Mouse (Mus musculus): ENCODE data around the gene Ick. TPM values are rescaled to one million over a fixed set of nuclear protein-coding genes. Genes with fewer than 3 reads are reported as not detected.
"Not testable (repeated sequence)": the region's sequence is repeated elsewhere in the genome, so short reads cannot be mapped to it uniquely, and the experiment has no call there.

The Ick gene
- 10 to 100 TPM; 10.7 to 12.2 TPM for total RNA-seq (2021)
- long read RNA-seq, experiment 1, full-length matches to known transcripts, result 5 of 19 reads
- long read RNA-seq, experiment 1, partial matches to known transcripts, result 1 of 19 reads
- long read RNA-seq, experiment 1, other reads (novel, unspliced or antisense), result 13 of 19 reads
- long read RNA-seq, experiment 2, partial matches to known transcripts, result 0 of 12 reads
- long read RNA-seq, experiment 2, other reads (novel, unspliced or antisense), result 10 of 12 reads

DNA sequence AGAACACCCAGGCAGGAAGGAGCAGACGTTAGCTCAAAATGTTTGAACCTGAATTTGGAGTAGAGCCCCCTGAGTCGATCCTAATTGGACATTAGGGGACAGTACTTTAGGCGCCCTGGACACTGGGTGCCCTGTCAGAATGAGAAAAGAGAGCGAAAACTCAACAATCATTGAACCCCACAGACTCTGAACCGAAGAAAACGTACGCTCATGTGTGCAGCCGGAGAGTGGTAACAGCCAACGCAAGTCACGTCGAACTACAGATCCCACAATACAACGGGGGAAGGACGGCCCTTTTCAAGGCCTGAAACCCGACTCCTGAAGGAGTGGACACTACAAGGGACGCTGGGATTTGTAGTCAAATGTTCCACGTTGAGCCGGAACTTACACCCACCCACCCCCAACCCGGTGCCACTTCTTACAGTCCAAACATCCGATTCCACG, at the start of gene Ick, which contains the start of gene Fbxo9:
Gene Ick (plus strand): TSS at position 397 of the 444 bp plus-strand sequence.
Gene Fbxo9 (minus strand): TSS at position 270 of the 444 bp plus-strand sequence.
- DNase-seq, result peak; percentile 94 to 96

DNA sequence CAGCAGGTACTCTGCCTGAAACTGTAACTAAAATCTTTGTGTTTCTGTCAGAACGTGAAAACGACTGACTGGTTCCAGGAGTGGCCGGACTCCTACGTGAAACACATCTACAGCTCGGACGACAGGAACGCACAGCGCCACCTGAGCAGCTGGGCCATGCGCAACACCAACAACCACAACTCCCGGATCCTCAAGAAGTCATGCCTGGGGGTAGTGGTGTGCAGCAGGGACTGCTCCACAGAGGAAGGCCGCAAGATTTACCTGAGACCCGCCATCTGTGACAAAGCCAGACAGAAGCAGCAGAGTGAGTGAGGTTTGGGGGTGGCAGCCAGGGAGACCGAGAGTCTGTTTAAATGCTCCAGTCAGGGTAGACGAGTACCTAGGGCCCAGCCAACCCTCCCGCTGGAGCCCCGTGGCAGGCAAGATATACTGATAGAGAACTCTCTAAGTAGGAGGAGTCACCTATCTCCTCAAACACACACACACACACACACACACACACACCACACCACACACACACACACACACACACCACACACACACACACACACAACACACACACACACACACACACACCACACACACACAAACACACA, 49.4 kb upstream of the Ick start:
- no peak for DNase-seq

- DNase-seq, result no peak
Observed at GRCm38 (mm10) chr9:78062392-78062791, 46.6 kb upstream of the Ick start.

GRCm38 (mm10) chr9:78064121-78064520, 44.9 kb upstream of the Ick start:
- no peak for DNase-seq

DNA sequence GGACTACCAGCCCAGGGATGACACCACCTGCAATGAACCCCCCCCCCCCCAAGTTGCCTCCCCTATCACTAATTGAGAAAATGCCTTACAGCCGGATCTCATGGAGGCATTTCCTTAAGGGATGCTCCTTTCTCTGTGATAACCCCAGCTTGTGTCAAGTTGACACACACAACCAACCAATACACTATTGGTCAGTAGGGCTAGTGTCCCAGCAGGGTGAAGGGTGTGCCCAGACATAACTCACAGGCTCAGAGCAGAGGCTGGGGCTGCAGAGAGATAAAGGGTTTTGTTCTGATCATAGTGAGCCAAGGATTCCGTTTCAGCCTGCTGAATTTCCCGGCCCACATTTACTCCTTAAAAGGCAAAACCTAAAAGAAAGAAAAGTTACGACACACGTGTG, 38.5 kb upstream of the Ick start:
- no peak for DNase-seq

GRCm38 (mm10) chr9:78071626-78072025, 37.4 kb upstream of the Ick start:
- DNase-seq, result no peak

DNA sequence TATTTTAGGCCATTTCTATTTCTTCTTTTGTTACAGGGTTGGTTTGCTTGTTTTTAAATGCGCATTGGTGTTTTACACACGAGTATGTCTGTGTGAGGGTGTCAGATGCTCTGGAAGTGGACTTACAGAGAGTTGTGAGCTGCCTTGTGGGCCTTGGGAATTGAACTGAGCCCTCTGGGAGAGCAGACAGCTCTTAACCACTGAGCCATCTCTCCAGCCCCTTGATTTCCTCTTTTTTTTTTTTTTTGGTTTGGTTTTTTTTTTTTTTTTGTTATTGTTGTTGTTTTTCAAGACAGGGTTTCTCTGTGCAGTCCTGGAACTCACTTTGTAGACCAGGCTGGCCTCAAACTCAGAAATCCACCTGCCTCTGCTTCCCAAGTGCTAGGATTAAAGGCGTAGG, 35.7 kb upstream of the Ick start:
- not testable (repeated sequence) for DNase-seq

GRCm38 (mm10) chr9:78073713-78074340, 35.2 kb upstream of the Ick start:
- no peak for DNase-seq

DNA sequence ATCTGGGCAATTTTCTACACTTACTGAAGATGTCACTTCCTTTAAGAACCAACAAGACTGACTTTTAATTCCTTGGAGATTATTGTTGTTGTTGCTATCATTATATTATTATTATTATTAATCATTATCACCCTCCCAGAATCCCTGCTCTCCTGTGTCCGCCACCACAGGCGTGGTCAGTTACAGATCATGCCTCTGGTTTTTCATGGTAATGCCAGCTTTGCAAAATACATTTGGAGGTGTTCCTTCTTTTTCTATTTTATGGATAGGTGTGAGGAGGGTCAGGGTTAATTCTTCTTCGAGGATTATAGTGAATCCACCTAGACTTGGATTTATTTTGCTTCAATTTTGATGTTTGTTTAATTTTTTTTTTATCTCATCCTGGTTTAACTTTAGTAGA, 33.7 kb upstream of the Ick start:
- DNase-seq, result no peak

DNA sequence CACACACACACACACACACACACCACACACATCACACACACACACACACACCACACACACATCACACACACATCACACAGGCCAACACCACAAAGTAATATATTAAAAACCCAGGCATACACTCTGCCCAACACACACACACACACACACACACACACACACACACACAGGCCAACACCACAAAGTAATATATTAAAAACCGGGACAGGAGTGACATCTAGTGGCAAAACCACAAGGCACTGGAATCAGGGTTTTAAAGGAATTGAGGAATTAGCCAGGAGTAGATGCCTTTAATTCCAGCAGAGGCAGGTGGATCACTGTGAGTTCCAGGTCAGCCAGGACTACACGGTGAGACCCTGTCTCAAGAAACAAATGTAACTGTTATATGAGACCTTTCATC, 30.8 kb upstream of the Ick start:
- DNase-seq, result no peak

DNA sequence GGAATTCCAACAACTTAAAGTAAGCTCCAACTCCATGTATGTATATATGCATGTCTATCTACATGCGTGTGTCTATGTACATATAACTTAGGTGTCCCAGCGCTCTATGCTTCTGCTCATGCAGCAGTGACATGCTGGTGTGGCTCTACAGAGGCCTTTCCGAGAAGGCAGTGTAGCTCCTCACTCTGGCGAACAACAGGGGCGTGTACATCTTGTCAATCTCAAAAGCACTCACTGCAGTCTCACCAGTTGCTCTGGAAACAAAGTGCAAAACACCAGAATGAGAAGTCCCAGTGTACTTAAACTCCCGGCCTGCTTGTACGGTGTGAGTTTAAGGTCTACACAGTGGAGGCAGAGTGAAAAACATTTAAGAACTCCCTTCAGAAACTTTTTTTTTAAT, 27.2 kb upstream of the Ick start:
- no peak for DNase-seq

- no peak for DNase-seq
Observed at GRCm38 (mm10) chr9:78084341-78084740, 24.7 kb upstream of the Ick start.

GRCm38 (mm10) chr9:78085722-78086287, 23.2 kb upstream of the Ick start:
- DNase-seq, result no peak

GRCm38 (mm10) chr9:78087751-78088150, 21.2 kb upstream of the Ick start:
- DNase-seq, result peak in 1 of 2 experiments; percentile 6

DNA sequence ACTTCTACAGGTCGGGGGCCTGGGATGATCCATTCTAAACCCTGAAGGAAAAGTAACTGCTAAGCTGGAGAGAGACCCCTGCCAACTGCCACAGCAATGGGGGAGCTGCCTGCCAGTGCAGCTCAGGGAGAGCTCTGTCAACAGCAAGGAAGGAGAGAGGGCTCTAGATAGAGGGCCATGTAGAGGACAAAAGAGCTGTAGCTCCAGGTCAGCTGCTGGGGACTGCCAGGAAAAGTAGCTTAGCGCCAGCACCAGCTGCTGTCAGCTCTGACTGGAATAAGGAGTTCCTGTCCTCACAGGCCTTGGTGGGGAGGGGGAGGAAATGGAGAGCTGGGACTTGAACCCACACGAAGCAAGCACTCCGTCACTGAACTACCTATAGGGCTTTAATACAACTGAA, 20.5 kb upstream of the Ick start:
- peak in 1 of 2 experiments; percentile 66 for DNase-seq

DNA sequence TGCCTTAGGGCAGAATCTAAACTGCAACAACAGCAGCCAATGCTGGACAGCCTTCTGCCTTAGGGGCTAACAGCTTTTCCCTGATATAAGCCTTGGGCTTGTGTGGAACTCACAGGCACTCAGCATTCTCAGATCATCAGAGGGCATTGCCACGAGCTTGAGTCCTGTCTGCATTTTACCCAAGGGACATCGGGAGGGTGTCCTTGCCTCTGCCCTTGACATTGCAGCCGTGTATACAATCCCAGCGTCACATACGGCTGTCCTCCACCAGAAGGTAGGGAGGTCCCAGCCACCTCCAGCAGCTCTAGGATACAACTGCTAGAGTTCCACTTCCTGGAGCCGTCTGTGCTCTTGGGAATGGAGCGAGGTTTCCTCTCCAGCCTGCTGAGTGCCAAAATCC, 20.0 kb upstream of the Ick start:
- DNase-seq, result peak in 1 of 2 experiments; percentile 40

- DNase-seq, result no peak
Observed at GRCm38 (mm10) chr9:78089906-78090305, 19.1 kb upstream of the Ick start.

DNA sequence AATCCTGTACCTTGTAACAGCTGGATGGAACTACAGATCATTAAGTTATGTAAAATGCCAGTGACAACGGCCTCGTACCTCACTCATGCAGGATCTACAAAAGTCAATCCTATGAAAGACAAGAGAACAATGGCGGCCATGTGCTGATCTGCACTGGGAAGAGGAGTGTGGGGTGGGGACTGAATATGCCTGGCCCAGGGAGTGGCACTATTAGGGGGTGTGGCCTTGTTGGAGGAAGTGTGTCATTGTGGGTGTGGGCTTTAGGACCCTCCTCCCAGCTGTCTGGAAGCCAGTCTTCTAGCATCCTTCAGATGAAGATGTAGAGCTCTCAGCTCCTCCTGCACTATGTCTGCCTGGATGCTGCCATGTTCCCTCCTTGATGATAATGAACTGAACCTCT, 18.4 kb upstream of the Ick start:
- DNase-seq, result no peak

- DNase-seq, result no peak
Observed at GRCm38 (mm10) chr9:78095686-78096085, 13.3 kb upstream of the Ick start.

GRCm38 (mm10) chr9:78096376-78096775, 12.6 kb upstream of the Ick start:
- DNase-seq, result no peak

GRCm38 (mm10) chr9:78100956-78101355, 8.0 kb upstream of the Ick start:
- no peak for DNase-seq

- DNase-seq, result no peak
Observed at GRCm38 (mm10) chr9:78101431-78101830, 7.6 kb upstream of the Ick start.

GRCm38 (mm10) chr9:78103965-78104560, 4.9 kb upstream of the Ick start:
- DNase-seq, result no peak
